Mouse (Mus musculus) embryonic facial prominence, embryonic 10.5 days (tissue): Measurements from ENCODE around the gene Arfgap3. TPM values are rescaled to one million over a fixed set of nuclear protein-coding genes. Genes with fewer than 3 reads are reported as not detected.
"Not testable (repeated sequence)": the region's sequence is repeated elsewhere in the genome, so short reads cannot be mapped to it uniquely, and the experiment has no call there.

Experiments
- DNase-seq: peaks from one replicate; pipeline ENCODE4 v3.0.0-alpha.2; 2017; ENCODE audit warnings: low spot score
- H3K27ac ChIP-seq: fragments of 300-500 bp; sonication (generic); replicated peaks from 2 replicates; pipeline ENCODE4 v1.5.1; 2016; ENCODE audit warnings: mild to moderate bottlenecking
- H3K27me3 ChIP-seq: fragments of 300-500 bp; sonication (generic); replicated peaks from 2 replicates; pipeline ENCODE4 v1.6.1; 2016; ENCODE audit warnings: low read depth, mild to moderate bottlenecking; ENCODE audit not compliant: poor library complexity, severe bottlenecking
- H3K36me3 ChIP-seq: fragments of 300-500 bp; sonication (generic); replicated peaks from 2 replicates; pipeline ENCODE4 v1.6.1; 2016; ENCODE audit warnings: mild to moderate bottlenecking, moderate library complexity
- H3K4me1 ChIP-seq: fragments of 300-500 bp; sonication (generic); 2 replicates; pipeline ENCODE4 v1.6.1; 2016
- H3K4me3 ChIP-seq: fragments of 300-500 bp; sonication (generic); 2 replicates; pipeline ENCODE4 v1.5.1; 2016; ENCODE audit warnings: mild to moderate bottlenecking, moderate library complexity
- H3K9me3 ChIP-seq: fragments of 300-500 bp; sonication (generic); 2 replicates; pipeline ENCODE4 v1.6.1; 2016; ENCODE audit warnings: mild to moderate bottlenecking
- WGBS: fragments of 180-500 bp; shearing (Covaris S2); methylation state at CpG from one replicate; pipeline ENCODE4 v1.1.7; 2016; 5-methylcytosine and 5-hydroxymethylcytosine counted together
- polyA plus RNA-seq: library from polyadenylated mRNA; unstranded; fragments of >200 nt; fragmentation: Nextera tagmentation; extraction: Ambion mirVana; gene quantifications from 2 replicates; pipeline ENCODE4 v1.2.1, GENCODE M21; 2016

The Arfgap3 gene
- polyA plus RNA-seq, 1 experiment from 2014 or later = 29.1 TPM

DNA sequence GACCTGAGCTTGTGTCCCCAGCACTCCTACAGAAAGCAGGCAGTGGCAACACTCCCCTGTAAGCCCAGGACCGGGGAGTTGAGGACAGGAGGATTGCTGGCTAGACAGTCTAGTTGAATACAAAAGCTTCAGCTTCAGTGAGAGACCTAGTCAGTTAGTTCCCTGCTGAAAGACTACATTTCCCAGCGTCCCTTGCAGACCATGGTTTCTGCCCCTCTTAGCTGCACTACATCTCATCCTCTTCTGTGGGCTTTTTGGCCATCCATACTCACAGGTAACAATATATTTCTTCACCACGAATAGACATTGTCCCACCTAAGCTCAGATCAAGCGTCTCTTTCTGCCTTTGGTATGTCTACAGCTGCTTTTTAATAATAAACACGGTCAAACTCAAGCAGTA lies 67.7 kb downstream of the Arfgap3 start:
- Histone ChIP-seq H3K9me3 (no peaks in the 10 kb centered on the region), H3K27me3 (no peaks in the 10 kb centered on the region), H3K4me3 (no peak overlapping the region), H3K36me3 (no peaks in the 10 kb centered on the region), H3K27ac (no peak overlapping the region), H3K4me1 (no peaks in the 10 kb centered on the region)
- 72% methylated on average over 5 of the region's 5 CpGs for WGBS
- DNase-seq = no peak

DNA sequence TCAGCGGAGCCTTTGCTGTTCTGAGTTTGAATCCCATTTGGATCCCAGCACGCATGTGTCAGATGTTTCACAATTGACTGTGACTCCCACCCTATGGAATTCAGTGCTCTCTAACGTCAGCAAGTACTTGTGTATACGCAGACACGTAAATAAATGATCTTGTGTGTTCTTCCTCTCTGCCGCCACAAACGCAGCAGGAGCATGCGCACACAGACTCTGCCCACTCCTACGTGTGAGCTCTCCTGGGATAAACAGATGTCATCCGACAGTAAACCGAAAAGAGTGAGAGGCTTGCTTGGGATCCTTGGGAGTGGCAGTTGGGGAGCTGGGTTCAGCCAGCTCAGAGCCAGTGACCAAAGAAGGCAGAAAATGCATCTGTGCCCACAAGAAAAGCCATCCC lies 68.7 kb downstream of the Arfgap3 start:
- WGBS = 80% methylated on average over 11 of the region's 11 CpGs
- DNase-seq = no peak
- no peaks in the 10 kb centered on the region for H3K36me3 ChIP-seq
- H3K4me1 ChIP-seq = no peaks in the 10 kb centered on the region
- H3K27me3 ChIP-seq = no peaks in the 10 kb centered on the region
- H3K9me3 ChIP-seq = no peaks in the 10 kb centered on the region
- H3K27ac ChIP-seq = no peak overlapping the region
- H3K4me3 ChIP-seq = no peak overlapping the region

DNA sequence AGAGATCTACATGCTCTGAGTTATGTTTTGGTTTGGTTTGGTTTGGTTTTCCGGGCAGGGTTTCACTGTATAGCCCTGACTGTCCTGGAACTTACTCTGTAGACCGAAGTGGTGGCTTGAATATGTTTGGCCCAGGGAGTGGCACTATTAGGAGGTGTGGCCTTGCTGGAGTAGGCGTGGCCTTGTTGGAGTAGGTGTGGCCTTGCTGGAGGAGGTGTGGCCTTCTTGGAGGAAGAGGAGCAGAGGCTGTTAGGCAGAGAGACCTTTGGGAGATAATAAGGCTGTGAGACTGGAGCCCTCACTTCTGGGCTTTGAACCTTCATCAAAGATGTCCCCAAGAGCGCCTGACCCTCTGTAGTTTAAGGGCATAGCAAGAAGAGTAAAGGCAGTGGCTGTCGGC lies 71.5 kb downstream of the Arfgap3 start:
- DNase-seq = no peak
- no peaks in the 10 kb centered on the region for H3K9me3 ChIP-seq
- H3K4me1 ChIP-seq = no peaks in the 10 kb centered on the region
- H3K4me3 ChIP-seq = no peak overlapping the region
- H3K27ac ChIP-seq = no peak overlapping the region
- 87% methylated on average over 5 of the region's 5 CpGs for WGBS
- no peaks in the 10 kb centered on the region for H3K36me3 ChIP-seq
- H3K27me3 ChIP-seq = no peaks in the 10 kb centered on the region

DNA sequence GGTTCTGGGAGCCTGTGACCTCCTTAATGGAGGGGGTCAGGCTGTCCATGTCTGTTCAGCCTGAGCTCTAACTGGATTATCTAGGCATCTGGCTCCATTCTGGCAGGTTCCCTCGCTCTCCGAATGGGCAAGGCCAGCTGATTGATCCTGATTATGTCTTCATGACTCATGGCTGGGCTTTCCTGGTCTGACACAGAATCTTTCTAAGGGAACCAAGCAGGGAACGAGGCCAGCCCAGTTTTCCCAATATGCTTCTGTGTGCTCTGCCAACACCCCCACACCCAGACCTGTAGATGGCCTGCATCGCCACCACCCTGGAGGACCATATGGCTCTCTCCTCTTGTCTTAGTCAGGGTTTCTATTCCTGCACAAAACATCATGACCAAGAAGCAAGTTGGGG lies 72.6 kb downstream of the Arfgap3 start:
- H3K27ac ChIP-seq = no peak overlapping the region
- H3K4me3 ChIP-seq = no peak overlapping the region
- 82% methylated on average over 4 of the region's 4 CpGs for WGBS
- no peak for DNase-seq
- no peaks in the 10 kb centered on the region for H3K36me3 ChIP-seq
- H3K9me3 ChIP-seq = no peaks in the 10 kb centered on the region
- no peaks in the 10 kb centered on the region for H3K27me3 ChIP-seq
- no peaks in the 10 kb centered on the region; the same call in 1 of the 2 replicates for H3K4me1 ChIP-seq

DNA sequence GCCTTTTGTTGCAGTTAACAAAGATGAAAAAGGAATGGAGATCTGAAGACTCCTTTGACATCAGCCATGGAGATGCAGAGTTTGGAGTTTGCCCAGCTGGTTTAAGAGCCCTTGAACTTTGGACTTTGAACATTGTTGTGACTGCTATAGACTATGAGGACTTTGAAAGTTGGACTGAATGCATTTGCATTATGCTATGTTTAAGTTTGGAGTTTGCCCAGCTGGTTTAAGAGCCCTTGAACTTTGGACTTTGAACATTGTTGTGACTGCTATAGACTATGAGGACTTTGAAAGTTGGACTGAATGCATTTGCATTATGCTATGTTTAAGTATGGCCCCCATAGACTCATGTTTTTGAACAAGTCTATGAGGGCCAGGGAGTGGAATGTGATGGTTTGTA lies 75.8 kb downstream of the Arfgap3 start:
- not testable (repeated sequence) for H3K27me3 ChIP-seq, H3K27ac ChIP-seq, H3K9me3 ChIP-seq, H3K4me3 ChIP-seq, DNase-seq, H3K4me1 ChIP-seq, H3K36me3 ChIP-seq

DNA sequence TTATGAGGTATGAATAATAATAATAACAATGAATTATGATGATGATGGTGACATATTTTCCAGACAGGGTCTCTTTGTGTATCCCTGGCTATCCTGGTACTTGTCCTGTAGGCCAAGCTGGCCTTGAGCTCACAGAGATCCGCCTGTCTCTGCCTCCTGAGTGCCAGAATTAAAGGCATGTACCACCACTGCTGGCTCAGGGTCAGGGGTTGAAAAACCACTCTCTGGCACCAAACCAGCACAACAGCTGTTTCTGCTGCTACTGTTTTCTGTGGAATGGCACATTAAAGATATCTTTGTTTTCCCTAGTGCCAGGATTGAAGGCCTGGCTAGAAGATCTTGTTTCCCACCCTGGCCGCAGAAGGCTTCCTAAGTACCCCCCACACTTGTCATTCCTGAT lies 77.0 kb downstream of the Arfgap3 start:
- no peaks in the 10 kb centered on the region for H3K36me3 ChIP-seq
- 95% methylated on average over 2 of the region's 2 CpGs for WGBS
- DNase-seq = no peak
- H3K4me3 ChIP-seq = no peak overlapping the region
- no peaks in the 10 kb centered on the region; the same call in 1 of the 2 replicates for H3K4me1 ChIP-seq
- H3K27ac ChIP-seq = no peak overlapping the region
- H3K9me3 ChIP-seq = no peaks in the 10 kb centered on the region
- H3K27me3 ChIP-seq = no peaks in the 10 kb centered on the region

DNA sequence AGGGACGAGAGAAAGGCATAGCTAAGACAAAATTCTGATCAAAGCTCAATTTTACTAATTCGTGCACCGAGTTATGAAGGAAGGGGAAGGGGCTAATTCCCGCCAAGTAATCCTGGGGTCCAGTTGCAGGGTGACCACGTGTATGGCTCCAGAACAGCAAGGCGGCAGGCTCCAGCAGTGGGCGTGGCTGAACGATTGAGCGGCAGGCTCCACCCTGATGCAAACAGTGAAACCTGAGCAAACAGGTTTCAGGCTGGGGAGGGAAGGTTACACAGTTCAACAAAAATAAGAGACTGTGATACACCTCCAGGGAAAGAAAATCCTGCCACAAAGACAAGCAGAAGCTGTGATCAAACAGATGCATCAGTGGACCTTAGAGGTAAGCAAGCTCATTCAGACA lies 78.8 kb downstream of the Arfgap3 start:
- WGBS = 22% methylated on average over 9 of the region's 9 CpGs
- H3K9me3 ChIP-seq, DNase-seq, H3K4me3 ChIP-seq, H3K4me1 ChIP-seq, H3K27ac ChIP-seq, H3K36me3 ChIP-seq, H3K27me3 ChIP-seq: not testable (repeated sequence)

DNA sequence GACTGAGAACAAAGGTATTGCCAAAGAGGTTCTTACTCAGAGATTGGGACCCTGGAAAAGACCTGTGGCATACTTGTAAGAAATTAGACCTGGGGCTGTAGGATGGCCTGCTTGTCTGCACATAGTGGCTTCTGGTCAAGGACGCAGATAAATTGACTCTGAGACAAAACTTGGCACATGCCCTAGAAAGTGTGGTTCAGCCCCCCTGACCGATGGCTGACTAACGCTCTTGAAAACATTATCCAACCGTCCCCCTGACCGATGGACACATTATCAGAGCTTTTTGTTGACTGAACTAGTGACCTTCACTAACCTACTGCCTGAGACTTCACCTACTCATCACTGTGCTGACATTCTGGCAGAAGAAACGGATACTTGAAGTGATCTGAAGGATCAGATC lies 80.1 kb downstream of the Arfgap3 start:
- WGBS = 90% methylated on average over 6 of the region's 6 CpGs
- not testable (repeated sequence) for H3K4me3 ChIP-seq, H3K4me1 ChIP-seq, H3K9me3 ChIP-seq, H3K27ac ChIP-seq, H3K27me3 ChIP-seq, DNase-seq, H3K36me3 ChIP-seq

DNA sequence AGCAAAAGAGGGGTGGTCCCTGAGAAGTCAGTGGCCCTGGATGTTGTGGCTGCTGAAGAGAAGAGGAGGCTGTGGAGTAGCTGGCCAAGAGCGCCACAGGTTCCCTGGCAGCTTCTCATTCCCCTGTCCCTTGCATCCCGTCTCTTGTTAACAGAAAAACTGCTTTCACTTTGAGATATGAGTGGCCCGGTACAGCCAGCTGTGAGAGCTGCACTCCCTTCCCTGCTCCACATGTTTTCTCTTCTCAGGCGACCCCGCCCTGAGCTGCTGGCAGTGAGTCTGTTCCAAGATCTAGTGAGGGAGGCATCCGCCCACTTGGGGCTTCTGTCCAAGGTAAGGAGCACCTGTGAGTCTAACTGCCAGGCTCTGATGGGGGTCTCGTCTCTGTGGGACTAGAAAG lies 81.6 kb downstream of the Arfgap3 start:
- not testable (repeated sequence) for H3K4me1 ChIP-seq, H3K4me3 ChIP-seq, H3K36me3 ChIP-seq, DNase-seq, H3K27ac ChIP-seq, H3K9me3 ChIP-seq, H3K27me3 ChIP-seq
- 63% methylated on average over 7 of the region's 7 CpGs for WGBS

DNA sequence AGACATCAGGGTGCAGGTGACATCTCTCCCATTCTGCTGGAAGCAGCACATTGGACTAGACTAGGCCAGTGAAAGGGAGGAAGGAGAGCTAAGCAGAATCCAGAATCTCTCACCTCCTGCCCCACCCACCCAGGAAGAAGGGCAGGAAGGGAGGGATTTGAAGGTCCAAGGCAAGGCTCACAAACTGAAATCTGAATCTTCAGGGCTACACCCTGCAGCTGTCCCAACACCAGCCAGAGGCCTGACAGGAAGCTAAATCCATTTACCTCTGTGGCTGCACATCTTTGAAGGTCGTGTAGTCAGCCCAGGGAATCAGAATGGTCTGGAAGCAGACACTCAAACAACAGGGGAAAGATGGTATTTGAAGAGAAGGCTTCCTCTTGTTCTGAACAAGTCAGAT lies 84.8 kb downstream of the Arfgap3 start:
- no peak for DNase-seq
- H3K27ac ChIP-seq = no peak overlapping the region
- no peaks in the 10 kb centered on the region for H3K36me3 ChIP-seq
- 22% methylated on average over 1 of the region's 1 CpGs for WGBS
- 0 out of 2 replicates have a peak, but pooled peaks cover 5% of the 10 kb centered on the region for H3K4me1 ChIP-seq
- H3K4me3 ChIP-seq = no peak overlapping the region
- no peaks in the 10 kb centered on the region for H3K27me3 ChIP-seq
- H3K9me3 ChIP-seq = no peaks in the 10 kb centered on the region

DNA sequence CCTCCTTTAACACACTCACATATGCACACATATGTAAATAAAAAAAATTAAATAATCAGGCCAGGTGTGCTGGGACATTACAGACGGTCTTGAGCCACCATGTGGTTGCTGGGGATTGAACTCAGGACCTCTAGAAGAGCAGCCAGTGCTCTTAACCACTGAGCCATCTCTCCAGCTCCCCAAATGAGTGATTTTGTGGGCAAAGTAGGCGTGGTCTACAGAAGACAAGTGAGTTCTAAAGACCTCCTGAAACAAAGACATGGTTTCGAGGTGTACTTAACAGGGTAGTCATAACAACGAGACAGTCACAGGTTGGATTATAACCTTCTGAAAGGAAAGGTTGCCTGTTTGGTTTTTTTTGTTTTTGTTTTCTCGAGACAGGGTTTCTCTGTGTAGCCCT lies 86.6 kb downstream of the Arfgap3 start:
- Histone ChIP-seq H3K36me3 (no peaks in the 10 kb centered on the region), H3K4me3 (no peak overlapping the region), H3K4me1 (0 out of 2 replicates have a peak, but pooled peaks cover 5% of the 10 kb centered on the region), H3K27me3 (no peaks in the 10 kb centered on the region), H3K27ac (no peak overlapping the region), H3K9me3 (no peaks in the 10 kb centered on the region)
- no peak for DNase-seq
- WGBS = 78% methylated on average over 5 of the region's 5 CpGs

DNA sequence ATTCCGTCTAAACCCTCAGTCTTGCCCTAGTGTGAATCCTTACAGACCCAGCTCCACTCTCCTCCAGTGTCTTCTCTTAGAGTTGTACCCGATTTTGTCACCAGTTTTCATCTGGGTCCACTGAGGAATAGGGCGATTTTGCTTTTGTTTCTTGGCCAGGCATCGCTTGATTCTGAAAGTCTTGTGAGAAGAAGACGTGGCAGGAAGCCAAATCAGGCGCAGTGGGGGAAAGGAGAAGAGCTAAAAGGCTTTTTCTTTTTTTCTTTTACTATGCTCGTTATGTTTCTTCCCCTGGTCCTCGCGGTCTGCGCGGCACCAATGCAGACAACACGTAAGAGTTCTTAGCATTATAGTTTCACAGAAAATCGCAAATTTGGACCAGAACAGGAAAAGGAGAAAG lies 92.1 kb downstream of the Arfgap3 start:
- no peak overlapping the region for H3K27ac ChIP-seq
- DNase-seq = no peak
- H3K36me3 ChIP-seq = no peaks in the 10 kb centered on the region
- H3K4me3 ChIP-seq = no peak overlapping the region
- whole genome bisulfite sequencing = 87% methylated on average over 13 of the region's 13 CpGs
- no peaks in the 10 kb centered on the region for H3K9me3 ChIP-seq
- H3K4me1 ChIP-seq = no peaks in the 10 kb centered on the region
- H3K27me3 ChIP-seq = peaks cover 7% of the 10 kb centered on the region

DNA sequence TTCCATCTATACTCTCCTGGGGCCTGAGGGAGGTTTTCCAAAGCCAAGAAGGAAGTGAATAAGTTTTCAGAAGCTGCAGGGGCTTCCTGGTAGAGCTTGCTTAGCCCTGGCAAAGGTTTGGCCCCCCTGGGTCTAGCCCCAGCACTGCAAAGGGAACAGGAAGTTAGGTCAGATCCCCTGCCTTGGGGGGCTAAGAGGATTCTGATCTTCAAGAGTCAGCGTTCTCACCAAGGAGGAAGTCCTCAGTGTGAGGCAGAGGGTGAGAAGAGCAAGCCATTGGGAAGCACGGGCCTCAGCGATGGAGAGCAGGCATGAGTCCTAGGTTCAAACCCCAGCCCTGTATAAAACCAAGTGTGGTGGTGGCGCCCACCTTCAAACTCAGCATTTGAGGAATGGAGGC lies 93.6 kb downstream of the Arfgap3 start:
- Histone ChIP-seq H3K9me3 (no peaks in the 10 kb centered on the region), H3K4me1 (peaks cover 4% of the 10 kb centered on the region), H3K36me3 (no peaks in the 10 kb centered on the region), H3K4me3 (no peak overlapping the region), H3K27me3 (peaks cover 21% of the 10 kb centered on the region), H3K27ac (no peak overlapping the region)
- WGBS = 79% methylated on average over 4 of the region's 4 CpGs
- DNase-seq = no peak

DNA sequence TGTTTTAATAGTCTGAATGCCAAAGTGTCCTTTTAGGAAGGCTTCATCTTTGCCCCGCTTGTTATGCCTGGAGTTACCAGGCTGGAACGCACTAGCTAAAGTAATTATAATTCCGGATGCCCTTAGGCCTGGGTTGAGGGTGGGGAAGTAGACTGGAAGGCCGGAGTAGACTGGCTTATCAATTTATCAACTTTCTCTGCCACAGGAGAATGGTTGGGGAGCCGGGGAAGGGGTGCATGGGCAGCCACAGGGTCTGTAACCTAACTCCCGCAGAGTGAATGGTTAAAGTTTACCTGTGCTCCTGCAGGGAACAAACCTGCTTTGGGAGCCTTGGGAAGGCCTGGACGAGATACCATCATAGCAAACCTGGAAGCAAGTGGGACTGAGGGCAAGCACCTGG lies 94.1 kb downstream of the Arfgap3 start:
- Histone ChIP-seq H3K4me1 (peaks cover 9% of the 10 kb centered on the region), H3K9me3 (no peaks in the 10 kb centered on the region), H3K27me3 (peaks cover 26% of the 10 kb centered on the region), H3K36me3 (no peaks in the 10 kb centered on the region), H3K4me3 (no peak overlapping the region), H3K27ac (no peak overlapping the region)
- WGBS = 81% methylated on average over 7 of the region's 7 CpGs
- DNase-seq = no peak
